Mouse (Mus musculus) testis, adult 2 months (tissue): ENCODE measurements around the gene Nova2.

Experiments
- CTCF ChIP-seq: fragments of 200-500 bp; IDR thresholded peaks from 2 replicates; pipeline ENCODE4 v1.5.1; 2012; ENCODE audit warnings: low read depth, mild to moderate bottlenecking, inconsistent platforms, low read length, moderate library complexity; ENCODE audit not compliant: control insufficient read depth, insufficient read depth, insufficient replicate concordance
- POLR2A ChIP-seq: fragments of 200-500 bp; IDR thresholded peaks from 2 replicates; pipeline ENCODE4 v1.6.1; 2012; ENCODE audit warnings: low read depth, mild to moderate bottlenecking, inconsistent platforms, low read length, moderate library complexity; ENCODE audit not compliant: control insufficient read depth

GRCm38 (mm10) chr7:18957569-18958383 lies 32.1 kb downstream of the Nova2 start:
- TF ChIP-seq POLR2A (peak; percentile 34; the same call in 1 of the 2 replicates), CTCF (no peak)
